Mouse (Mus musculus): Measurements from ENCODE around the gene Amy1.
"Not testable (repeated sequence)": the region's sequence is repeated elsewhere in the genome, so short reads cannot be mapped to it uniquely, and the experiment has no call there.

GRCm38 (mm10) chr3:113532328-113532727 is 74.2 kb downstream of the Amy1 start, which contains the start of gene Amy2a1:
- not testable (repeated sequence) for TF ChIP-seq POLR2A (IDR thresholded peaks at IDR 0.05; ENCODE audit: borderline replicate concordance, control insufficient read depth, low read depth, low read length); CTCF (IDR thresholded peaks at IDR 0.05; ENCODE audit: control insufficient read depth, insufficient read depth, low read length)
